Mouse (Mus musculus) brain, adult 2 months (tissue): ENCODE measurements around the gene Ptdss2.

Experiments
- DNase-seq: peaks from one replicate; pipeline ENCODE4 v3.0.0; 2011; ENCODE audit warnings: low read depth, low spot score

Ptdss2 gene

GRCm38 (mm10) chr7:141122245-141122644 lies at the start of gene Ptdss2:
Gene Ptdss2, plus strand, starts transcription at chr7:141122382.
- no peak for DNase-seq

- DNase-seq = peak; percentile 27
These were observed 48.4 kb upstream of the Ptdss2 start for GRCm38 (mm10) chr7:141073782-141074181.

GRCm38 (mm10) chr7:141077841-141078240 lies 44.3 kb upstream of the Ptdss2 start, which contains the start of gene Pkp3:
Gene Pkp3, plus strand, starts transcription at chr7:141078218.
- no peak for DNase-seq

DNA sequence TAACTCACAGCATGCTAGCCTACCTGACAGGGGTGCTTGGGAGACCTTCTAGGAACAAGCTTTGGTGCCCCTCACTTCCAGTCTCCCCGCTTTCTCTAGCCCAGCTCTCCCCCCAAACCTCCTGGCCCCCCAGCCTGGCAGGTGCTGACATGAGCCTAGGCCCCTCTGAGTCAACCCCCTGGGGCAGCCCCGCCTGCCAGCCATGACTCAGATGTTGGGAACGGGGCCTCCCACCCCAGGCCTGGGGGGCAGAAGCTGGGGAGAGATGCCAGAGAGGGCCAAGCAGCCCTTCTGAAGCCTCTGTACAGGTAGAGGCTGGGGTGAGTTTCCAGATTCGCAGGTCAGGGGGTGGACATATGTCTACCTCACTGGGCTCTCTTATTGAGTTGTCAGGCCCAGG lies 43.3 kb upstream of the Ptdss2 start:
- DNase-seq = no peak

GRCm38 (mm10) chr7:141079481-141080449 lies 42.4 kb upstream of the Ptdss2 start:
- no peak for DNase-seq

DNA sequence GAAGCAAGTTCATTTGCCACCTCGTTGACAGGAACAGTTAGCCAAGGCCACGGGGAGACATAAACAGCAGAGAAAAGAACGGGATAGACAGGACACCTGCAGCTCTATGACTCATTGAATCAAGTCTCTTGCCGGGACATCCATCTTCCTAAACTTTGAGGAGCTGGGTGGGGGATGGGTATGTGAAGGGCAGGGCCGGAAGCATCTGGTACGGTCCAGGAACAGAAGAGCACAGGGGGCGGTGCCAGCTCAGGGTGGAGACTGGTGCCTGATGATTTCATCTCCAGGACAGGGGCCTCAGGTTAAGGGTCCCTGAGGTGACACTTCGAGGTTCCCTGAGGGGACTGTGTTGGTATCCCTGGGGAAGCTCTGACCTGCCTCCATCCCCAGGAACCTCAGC lies 34.3 kb upstream of the Ptdss2 start:
- DNase-seq = no peak

DNA sequence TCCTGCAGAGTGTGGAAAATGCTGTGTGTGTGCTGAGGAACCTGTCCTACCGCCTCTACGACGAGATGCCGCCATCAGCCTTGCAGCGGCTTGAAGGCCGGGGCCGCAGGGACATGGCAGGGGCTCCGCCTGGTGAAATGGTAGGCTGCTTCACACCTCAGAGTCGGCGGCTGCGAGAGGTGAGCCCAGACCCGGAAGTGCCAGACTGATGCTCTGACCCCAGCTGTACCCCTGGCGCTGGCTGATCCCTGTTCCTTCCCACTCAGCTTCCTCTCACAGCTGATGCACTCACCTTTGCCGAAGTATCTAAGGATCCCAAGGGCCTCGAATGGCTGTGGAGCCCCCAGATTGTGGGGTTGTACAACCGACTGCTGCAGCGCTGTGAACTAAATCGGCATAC lies 33.7 kb upstream of the Ptdss2 start:
- no peak for DNase-seq

- DNase-seq = no peak
These were observed 32.0 kb upstream of the Ptdss2 start for GRCm38 (mm10) chr7:141090228-141090627.

GRCm38 (mm10) chr7:141092051-141092735 lies 30.0 kb upstream of the Ptdss2 start:
- DNase-seq = peak; percentile 84

- DNase-seq = no peak
These were observed 28.2 kb upstream of the Ptdss2 start for GRCm38 (mm10) chr7:141093950-141094349.

- no peak for DNase-seq
These were observed 27.5 kb upstream of the Ptdss2 start for GRCm38 (mm10) chr7:141094487-141095205.

DNA sequence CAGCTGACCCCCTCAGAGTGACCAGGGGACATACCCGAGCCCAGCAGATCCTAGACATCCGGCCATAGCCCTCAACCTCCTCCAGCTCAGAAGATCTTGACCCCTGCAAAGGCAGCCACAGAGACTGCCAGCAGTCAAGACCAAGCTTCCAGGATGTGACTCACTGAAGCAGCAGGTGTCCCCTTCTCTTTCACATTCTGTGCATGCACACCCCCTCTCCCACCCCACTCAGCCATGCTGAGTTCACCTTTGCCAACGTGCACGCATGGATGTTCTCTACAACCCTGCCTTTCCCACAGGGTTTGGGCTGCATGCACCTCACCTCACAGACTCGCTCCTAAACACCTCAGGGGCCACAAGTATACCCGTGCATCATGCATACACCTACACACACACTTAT lies 26.2 kb upstream of the Ptdss2 start:
- DNase-seq = peak; percentile 29

DNA sequence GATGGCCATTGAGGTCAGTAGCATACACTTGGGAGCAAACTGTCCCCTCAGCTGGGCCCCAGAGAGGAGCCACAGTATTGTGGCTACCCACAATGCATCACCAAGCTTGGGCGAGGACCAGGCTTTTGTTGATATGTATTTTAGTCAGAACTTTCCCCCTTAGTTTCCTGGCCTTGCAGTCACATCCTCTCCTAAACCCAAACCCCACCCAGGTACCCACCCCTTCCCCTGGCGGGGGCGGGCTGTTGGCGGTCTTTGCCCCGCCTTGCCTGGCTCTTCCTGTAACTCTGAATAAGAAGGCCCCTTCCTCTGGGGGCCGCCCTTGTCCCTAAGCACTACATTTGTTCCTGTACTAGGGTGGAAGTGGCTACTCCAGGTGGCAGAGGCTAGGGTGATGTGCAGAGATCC lies 25.5 kb upstream of the Ptdss2 start:
- DNase-seq = no peak

DNA sequence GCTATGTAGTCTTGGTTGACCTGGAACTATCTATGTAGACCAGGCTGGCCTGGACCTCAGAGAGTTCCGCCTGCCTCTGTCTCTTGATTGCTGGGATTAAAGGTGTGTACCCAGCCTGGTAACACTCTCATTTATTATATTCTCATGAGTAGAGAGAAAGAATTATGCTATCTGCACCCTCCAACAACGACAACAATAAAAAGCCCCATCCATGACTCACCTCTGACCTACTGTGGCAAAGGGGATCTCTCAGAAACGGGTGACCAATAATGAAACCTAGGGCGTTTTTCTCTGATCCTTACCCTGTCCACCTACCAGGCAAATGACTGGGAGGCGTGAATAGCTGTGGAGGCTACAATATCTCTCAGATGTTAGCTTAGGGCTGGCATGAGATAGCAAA lies 25.0 kb upstream of the Ptdss2 start:
- DNase-seq = no peak

DNA sequence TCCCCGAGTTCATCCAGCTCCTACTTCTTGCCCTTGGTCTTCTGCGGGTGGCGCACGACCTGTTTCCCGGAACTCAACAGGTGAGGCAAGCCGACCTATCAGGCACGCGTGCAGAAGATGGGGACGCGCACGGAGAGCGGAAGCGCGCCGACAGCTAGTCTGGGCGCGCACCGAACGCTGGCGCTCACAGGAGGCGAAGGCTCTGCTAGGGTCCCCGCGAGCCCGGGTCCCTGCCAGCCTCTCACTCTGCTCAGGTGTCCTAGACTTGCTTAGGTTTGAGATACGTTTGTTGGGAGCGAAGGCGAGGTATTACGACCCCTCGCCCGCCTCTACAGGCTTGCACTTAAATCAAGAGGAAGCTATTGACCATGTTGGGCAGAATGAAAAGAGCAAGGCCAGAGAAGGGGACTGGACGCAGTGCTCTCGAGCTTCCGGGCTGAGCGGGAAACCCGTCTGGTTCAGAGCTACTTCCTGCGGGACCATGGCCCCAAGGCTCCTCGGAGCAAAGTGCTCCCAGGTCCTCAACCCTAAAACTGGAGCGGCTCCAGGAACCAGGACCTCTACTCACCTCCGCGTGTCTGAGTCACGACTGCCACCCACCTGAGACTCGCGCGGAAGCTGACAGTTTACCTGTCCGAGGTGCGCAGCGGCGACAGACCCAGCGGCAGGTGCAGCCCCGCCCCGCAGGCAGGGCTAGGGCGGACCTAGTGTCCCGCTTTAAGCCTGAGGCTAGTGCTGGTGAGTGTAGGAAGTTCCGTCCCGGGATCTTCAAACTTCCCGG lies 22.1 kb upstream of the Ptdss2 start, which contains the start of gene Sigirr:
Gene Sigirr (minus strand): TSS at position 662 of the 781 bp plus-strand sequence.
- DNase-seq = peak; percentile 68

- DNase-seq = no peak
These were observed 19.0 kb upstream of the Ptdss2 start for GRCm38 (mm10) chr7:141103161-141103560.

GRCm38 (mm10) chr7:141115874-141116273 lies 6.3 kb upstream of the Ptdss2 start:
- DNase-seq = no peak

DNA sequence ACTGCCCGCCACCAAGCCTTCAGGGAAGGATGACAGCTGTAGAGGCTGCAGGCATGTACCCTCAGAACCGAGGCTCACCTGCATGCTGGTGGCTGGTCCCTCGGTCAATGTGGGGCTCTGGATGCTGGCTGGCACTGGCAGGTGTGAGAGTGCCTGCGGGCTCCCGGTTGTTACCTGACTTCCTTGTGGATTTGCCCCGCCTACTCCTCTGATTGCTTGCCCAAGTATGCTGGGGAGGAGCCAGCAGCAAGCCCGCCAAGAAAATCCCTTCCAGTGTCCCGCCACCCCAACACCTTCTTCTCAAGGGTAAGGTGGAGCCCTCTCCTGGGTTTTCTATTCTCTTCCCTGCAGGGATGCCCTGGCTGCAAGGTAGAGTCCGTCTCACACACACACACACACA lies 4.5 kb upstream of the Ptdss2 start, which contains the start of gene Ano9:
Gene Ano9 (minus strand): TSS at position 171 of the 400 bp plus-strand sequence.
- no peak for DNase-seq

- peak; percentile 22 for DNase-seq
These were observed 2.7 kb upstream of the Ptdss2 start for GRCm38 (mm10) chr7:141119487-141119886.

- no peak for DNase-seq
These were observed 1.6 kb upstream of the Ptdss2 start for GRCm38 (mm10) chr7:141120605-141121004.

DNA sequence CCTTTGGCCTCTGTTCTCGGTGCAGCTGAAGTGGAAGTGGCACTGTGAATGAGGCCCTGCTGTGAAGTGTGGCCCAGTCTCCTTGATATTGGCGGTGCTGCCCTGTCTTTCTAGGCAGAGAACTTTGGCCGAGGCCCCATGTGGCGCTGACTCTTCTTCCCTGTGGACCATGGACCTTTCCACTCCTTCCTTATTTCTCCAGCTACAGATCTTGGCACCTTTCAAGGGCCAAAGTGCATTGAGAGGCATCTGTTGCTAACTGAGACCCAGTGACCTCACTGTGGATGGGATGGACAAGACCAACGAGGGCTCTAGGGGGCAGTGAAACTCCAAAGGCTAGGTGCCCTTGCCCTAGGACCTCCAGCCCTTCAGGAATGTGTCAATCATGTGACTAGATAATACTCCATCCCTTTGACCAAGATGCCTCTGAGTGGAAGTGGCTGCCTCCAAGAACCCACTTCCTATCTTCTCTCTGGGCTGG lies 1.1 kb upstream of the Ptdss2 start:
- DNase-seq = no peak
